Mouse (Mus musculus) hindbrain, embryonic 13.5 days (tissue): ENCODE measurements around the gene Prep. TPM values are rescaled to one million over a fixed set of nuclear protein-coding genes. Genes with fewer than 3 reads are reported as not detected.

Experiments
- ATAC-seq: fragments of 200-750 bp; cut with Nextera tagmentation; 2 replicates; pipeline ENCODE4 v1.8.0; 2017; ENCODE audit warnings: moderate TSS enrichment; ENCODE audit not compliant: low FRiP score
- H3K27ac ChIP-seq: fragments of 300-500 bp; sonication (generic); 2 replicates; pipeline ENCODE4 v1.5.1; 2015; ENCODE audit warnings: inconsistent platforms, mild to moderate bottlenecking, moderate library complexity
- H3K27me3 ChIP-seq: fragments of 300-500 bp; sonication (generic); 2 replicates; pipeline ENCODE4 v1.6.1; 2015; ENCODE audit warnings: mild to moderate bottlenecking, inconsistent platforms
- H3K36me3 ChIP-seq: fragments of 300-500 bp; sonication (generic); 2 replicates; pipeline ENCODE4 v1.6.1; 2015; ENCODE audit warnings: mild to moderate bottlenecking, inconsistent platforms
- H3K4me1 ChIP-seq: fragments of 300-500 bp; sonication (generic); replicated peaks from 2 replicates; pipeline ENCODE4 v1.6.1; 2015; ENCODE audit warnings: inconsistent platforms
- H3K4me2 ChIP-seq: fragments of 300-500 bp; sonication (generic); 2 replicates; pipeline ENCODE4 v1.6.1; 2015; ENCODE audit warnings: inconsistent platforms, mild to moderate bottlenecking, moderate library complexity
- H3K4me3 ChIP-seq: fragments of 300-500 bp; sonication (generic); 2 replicates; pipeline ENCODE4 v1.5.1; 2015; ENCODE audit warnings: mild to moderate bottlenecking, inconsistent platforms
- H3K9ac ChIP-seq: fragments of 300-500 bp; sonication (generic); 2 replicates; pipeline ENCODE4 v1.6.1; 2015; ENCODE audit warnings: mild to moderate bottlenecking, inconsistent platforms
- H3K9me3 ChIP-seq: fragments of 300-500 bp; sonication (generic); 2 replicates; pipeline ENCODE4 v1.6.1; 2016; ENCODE audit warnings: inconsistent platforms
- WGBS: fragments of 180-500 bp; shearing (Covaris S2); methylation state at CpG from one replicate; pipeline ENCODE4 v1.1.7; 2015; 5-methylcytosine and 5-hydroxymethylcytosine counted together
- polyA plus RNA-seq: library from polyadenylated mRNA; unstranded; fragments of >200 nt; fragmentation: Nextera tagmentation; extraction: Ambion mirVana; gene quantifications from 2 replicates; pipeline ENCODE4 v1.2.1, GENCODE M21; 2015

Gene Prep
- polyA plus RNA-seq, 1 experiment from 2014 or later, result 24.8 TPM

DNA sequence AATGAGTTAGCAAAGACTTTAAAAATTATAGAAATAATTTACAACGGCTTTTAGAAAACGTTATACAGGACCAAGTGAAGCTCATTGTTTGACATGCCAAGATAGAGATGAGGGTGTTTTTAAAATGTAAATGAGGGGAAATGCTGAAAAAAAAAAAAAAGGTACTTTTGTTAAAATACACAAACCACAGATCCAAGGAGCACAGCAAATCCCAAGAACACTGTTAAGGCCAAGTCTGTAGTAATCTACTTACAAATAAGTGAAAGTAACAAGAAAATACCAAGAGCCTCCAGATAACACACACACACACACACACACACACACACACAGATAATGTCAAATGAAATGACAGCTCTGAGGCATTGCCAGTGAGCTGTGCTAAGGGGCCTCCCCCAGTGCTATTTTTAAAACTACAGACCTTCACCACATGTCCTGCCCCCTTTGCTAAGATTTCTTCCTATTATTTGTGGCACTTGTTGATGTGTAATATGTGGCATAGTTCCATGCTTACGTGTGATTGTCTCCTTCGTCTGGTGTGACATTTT lies 37.6 kb downstream of the Prep start:
- no peak overlapping the region for H3K4me2 ChIP-seq

DNA sequence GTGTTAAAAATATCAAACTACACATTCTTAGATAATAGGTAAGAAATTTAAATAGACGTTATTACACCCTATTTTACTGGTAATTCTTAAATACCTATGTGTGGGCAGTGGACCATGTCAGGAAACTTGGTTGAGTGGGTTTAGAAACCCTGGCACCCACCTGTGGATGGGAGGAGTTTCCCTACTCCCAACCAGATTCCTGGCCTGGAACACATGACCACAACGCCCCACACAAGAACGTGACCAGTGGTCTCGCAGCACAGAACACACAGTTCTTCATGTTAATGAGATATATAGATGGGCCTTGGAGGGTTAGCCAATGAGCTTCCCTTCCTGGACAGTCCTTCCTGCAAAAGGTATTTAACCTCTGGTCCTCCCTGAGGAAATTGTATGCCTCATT lies 39.5 kb downstream of the Prep start:
- Histone ChIP-seq H3K9me3 (no peaks in the 10 kb centered on the region), H3K4me2 (no peak overlapping the region), H3K36me3 (peaks cover 34% of the 10 kb centered on the region), H3K4me1 (peaks cover 13% of the 10 kb centered on the region), H3K9ac (no peak overlapping the region), H3K27ac (no peak overlapping the region), H3K4me3 (no peak overlapping the region), H3K27me3 (no peaks in the 10 kb centered on the region)
- no peak for ATAC-seq
- 92% methylated on average over 4 of the region's 4 CpGs for WGBS

More for the DNA sequence above, 37.6 kb downstream of the Prep start:
- no peak overlapping the region for H3K4me3 ChIP-seq
- ATAC-seq, result no peak
- WGBS, result 70% methylated on average over 4 of the region's 4 CpGs
- H3K27ac ChIP-seq, result peak overlapping the region; percentile 86; the same call in 1 of the 2 replicates
- no peak overlapping the region for H3K9ac ChIP-seq
- no peaks in the 10 kb centered on the region for H3K27me3 ChIP-seq
- H3K4me1 ChIP-seq, result peaks cover 13% of the 10 kb centered on the region
- H3K9me3 ChIP-seq, result no peaks in the 10 kb centered on the region
- peaks cover 34% of the 10 kb centered on the region for H3K36me3 ChIP-seq

DNA sequence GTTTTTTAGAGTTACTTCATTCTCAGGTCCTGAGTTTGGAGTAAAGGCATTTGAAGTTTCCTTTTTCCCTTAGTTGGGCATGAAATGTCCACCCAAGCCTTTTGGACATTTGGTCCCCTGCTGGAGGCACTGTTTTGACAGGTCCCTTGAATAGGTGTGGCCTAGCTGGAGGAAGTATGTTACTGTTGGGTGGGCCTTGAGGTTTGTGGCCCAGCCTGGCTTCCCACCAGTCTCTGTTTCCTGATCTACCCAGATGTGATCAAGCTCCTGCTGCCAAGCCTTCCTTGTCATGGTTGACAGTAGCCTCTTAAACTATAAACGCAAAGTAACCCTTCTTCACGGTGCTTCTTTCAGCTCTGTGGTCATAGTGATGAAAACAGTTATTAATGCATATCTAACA lies 40.3 kb downstream of the Prep start:
- no peak overlapping the region for H3K4me2 ChIP-seq
- H3K4me3 ChIP-seq, result no peak overlapping the region
- no peak overlapping the region for H3K27ac ChIP-seq
- 96% methylated on average over 2 of the region's 2 CpGs for WGBS
- H3K9me3 ChIP-seq, result no peaks in the 10 kb centered on the region
- no peak overlapping the region for H3K9ac ChIP-seq
- H3K36me3 ChIP-seq, result peaks cover 35% of the 10 kb centered on the region
- ATAC-seq, result no peak
- H3K27me3 ChIP-seq, result no peaks in the 10 kb centered on the region
- H3K4me1 ChIP-seq, result peaks cover 13% of the 10 kb centered on the region

DNA sequence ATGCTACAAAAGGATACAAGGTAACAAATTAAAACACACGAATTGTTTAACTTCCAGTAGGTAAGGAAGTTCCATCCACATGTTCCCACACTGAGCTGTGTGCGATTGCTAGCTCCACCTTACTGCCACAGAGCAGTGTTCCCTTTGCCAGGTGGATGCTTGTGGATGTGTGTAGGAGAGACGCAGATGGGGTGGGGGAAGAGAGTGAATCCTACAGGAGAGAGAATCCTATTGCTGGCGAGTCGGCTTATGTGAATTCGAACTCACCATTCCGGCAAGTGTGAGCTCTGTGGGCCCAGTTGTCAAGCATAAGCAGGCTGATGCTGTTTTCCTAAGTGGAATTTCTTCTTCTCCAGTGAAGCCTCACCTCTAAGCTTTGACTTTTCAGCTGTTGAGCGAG lies 42.0 kb downstream of the Prep start:
- Histone ChIP-seq H3K27ac (no peak overlapping the region), H3K4me3 (no peak overlapping the region), H3K27me3 (no peaks in the 10 kb centered on the region), H3K4me2 (no peak overlapping the region), H3K4me1 (peaks cover 3% of the 10 kb centered on the region), H3K9me3 (no peaks in the 10 kb centered on the region), H3K36me3 (peaks cover 39% of the 10 kb centered on the region), H3K9ac (no peak overlapping the region)
- ATAC-seq, result no peak
- 97% methylated on average over 8 of the region's 8 CpGs for WGBS

DNA sequence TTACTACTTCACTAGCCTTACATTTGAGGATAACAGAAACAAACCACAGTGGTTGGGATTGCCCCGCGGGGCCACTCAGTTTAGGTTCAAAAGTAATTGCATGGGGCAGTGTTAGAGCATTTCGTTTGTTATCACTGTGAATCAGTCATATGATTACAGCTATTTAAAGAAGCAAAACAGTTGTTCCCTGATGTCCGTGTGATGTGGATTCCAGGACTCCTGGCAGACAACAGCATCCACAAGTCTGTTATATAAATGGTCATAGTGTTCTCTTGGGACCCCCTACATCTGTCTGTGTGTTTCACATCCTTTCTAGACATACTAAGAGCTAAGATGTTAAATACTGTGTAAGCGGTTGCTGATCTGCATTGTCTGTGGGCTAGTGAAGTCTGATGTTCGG lies 43.0 kb downstream of the Prep start:
- no peak overlapping the region for H3K9ac ChIP-seq
- 86% methylated on average over 6 of the region's 6 CpGs for WGBS
- ATAC-seq, result no peak
- H3K9me3 ChIP-seq, result no peaks in the 10 kb centered on the region
- no peak overlapping the region for H3K27ac ChIP-seq
- H3K4me1 ChIP-seq, result no peaks in the 10 kb centered on the region
- H3K4me2 ChIP-seq, result no peak overlapping the region
- H3K4me3 ChIP-seq, result no peak overlapping the region
- peaks cover 44% of the 10 kb centered on the region for H3K36me3 ChIP-seq
- no peaks in the 10 kb centered on the region for H3K27me3 ChIP-seq

DNA sequence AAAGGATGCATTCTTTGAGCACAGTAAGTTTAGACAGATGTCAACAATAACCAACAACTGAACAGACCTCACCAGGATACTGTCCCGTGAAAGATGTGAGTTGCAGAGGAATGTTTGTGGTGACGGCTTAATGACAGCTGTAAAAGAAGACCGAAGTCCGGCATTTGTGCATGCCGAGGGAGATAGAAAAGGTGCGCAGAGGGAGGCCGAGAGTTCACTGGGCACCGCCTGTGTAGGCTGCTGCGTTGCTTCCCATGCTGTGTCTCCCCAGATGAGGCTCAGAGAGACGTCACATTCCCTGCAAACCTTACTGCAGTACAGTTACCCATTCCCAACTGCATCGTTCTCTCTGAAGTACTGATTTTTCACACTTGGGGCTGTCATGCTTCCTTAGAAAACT lies 45.9 kb downstream of the Prep start:
- Histone ChIP-seq H3K27me3 (no peaks in the 10 kb centered on the region), H3K9me3 (no peaks in the 10 kb centered on the region), H3K36me3 (peaks cover 58% of the 10 kb centered on the region), H3K9ac (no peak overlapping the region), H3K4me3 (no peak overlapping the region), H3K4me2 (no peak overlapping the region), H3K27ac (no peak overlapping the region), H3K4me1 (no peaks in the 10 kb centered on the region)
- WGBS, result 76% methylated on average over 11 of the region's 11 CpGs
- ATAC-seq, result no peak

DNA sequence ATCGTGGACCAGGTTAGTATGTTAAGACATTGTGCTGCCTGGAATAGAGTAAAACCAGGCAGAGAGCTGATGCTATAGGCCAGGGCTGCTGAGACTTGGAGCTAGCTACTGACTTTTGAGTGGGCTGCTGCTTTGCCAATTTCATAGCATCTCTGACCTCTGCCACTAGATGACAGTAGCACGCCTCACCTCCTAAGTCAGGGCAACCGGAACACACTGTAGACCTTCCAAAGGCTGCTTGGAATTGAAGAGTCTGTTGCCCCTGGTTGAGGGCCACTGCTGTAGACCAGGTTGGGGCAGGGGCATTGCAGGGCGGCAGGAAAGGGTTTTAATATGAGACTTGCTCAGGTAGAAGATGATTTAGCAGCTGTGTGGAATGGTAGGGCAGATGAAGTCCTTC lies 47.5 kb downstream of the Prep start:
- Histone ChIP-seq H3K4me1 (no peaks in the 10 kb centered on the region), H3K27me3 (no peaks in the 10 kb centered on the region), H3K4me2 (no peak overlapping the region), H3K9ac (no peak overlapping the region), H3K4me3 (no peak overlapping the region), H3K36me3 (peaks cover 59% of the 10 kb centered on the region), H3K9me3 (no peaks in the 10 kb centered on the region), H3K27ac (no peak overlapping the region)
- ATAC-seq, result 0 out of 2 replicates have a peak, but pooled peaks have one; percentile 39
- 89% methylated on average over 4 of the region's 4 CpGs for WGBS

DNA sequence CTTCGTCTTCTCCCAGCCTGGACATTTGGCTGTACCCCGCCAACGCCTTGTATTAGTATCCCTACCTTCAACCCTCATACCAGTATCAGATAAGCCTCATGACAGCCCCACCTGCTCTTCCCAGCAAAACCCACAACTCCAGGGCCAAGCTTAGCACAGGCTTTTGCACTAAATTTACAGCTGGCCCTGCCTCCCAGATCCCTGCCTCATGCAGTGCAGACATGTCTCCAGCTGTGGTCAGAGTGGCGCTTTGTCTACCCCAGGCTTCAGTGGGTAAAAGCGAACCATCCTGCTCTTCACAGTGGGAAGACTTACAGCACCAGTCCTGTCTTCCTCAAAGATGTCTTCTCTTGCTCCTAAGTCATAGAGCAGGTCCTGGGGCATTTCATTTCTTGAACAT lies 49.8 kb downstream of the Prep start:
- Histone ChIP-seq H3K4me1 (no peaks in the 10 kb centered on the region), H3K4me2 (no peak overlapping the region), H3K36me3 (peaks cover 70% of the 10 kb centered on the region), H3K27ac (no peak overlapping the region), H3K4me3 (no peak overlapping the region), H3K9ac (no peak overlapping the region), H3K9me3 (no peaks in the 10 kb centered on the region), H3K27me3 (no peaks in the 10 kb centered on the region)
- no peak for ATAC-seq
- WGBS, result 99% methylated on average over 5 of the region's 5 CpGs

DNA sequence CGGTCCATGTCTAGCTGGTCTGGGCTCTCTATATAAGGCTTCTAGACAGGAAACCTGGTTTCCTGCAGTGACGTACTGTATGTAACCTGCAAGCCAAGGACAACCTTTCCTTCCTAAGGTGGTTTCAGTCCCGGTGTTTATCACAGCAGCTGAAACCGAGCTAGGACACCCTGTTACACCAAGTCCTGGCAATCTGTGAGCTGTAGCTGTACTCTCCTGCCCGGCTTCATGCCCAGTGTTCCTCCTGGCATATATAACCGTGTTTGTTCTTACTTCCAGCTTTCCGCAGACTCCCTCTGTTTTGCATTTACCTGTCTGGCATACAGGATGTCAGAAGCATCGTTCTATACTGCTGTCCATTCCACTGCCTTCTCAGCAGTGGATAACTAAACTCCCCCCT lies 51.4 kb downstream of the Prep start:
- ATAC-seq, result no peak
- WGBS, result 94% methylated on average over 8 of the region's 8 CpGs

DNA sequence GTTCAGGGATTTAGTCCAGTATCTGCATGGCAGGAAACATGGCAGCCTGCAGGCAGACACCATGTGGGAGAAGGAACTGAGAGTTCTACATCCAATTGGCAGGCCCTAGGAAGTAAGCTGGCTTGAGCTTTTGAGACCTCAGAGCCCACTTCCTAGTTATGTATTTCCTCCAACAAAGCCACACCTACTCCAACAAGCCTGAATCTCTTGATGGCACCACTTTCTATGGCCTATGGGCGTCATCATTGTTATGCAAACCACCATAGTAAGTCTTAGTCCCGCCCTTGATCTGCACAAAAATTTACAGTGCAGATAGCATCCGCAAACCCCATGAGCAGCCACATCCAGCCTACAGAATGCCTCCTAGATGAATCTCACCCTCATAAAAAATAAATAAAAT lies 54.6 kb downstream of the Prep start:
- H3K27ac ChIP-seq, result no peak overlapping the region
- ATAC-seq, result no peak
- H3K4me2 ChIP-seq, result no peak overlapping the region
- 86% methylated on average over 3 of the region's 3 CpGs for WGBS
- H3K27me3 ChIP-seq, result no peaks in the 10 kb centered on the region
- H3K4me3 ChIP-seq, result no peak overlapping the region
- H3K9me3 ChIP-seq, result no peaks in the 10 kb centered on the region
- no peak overlapping the region for H3K9ac ChIP-seq
- H3K36me3 ChIP-seq, result peaks cover 82% of the 10 kb centered on the region
- no peaks in the 10 kb centered on the region for H3K4me1 ChIP-seq

More for the DNA sequence above, 51.4 kb downstream of the Prep start:
- no peaks in the 10 kb centered on the region for H3K27me3 ChIP-seq
- no peak overlapping the region for H3K9ac ChIP-seq
- no peak overlapping the region for H3K4me2 ChIP-seq
- H3K9me3 ChIP-seq, result no peaks in the 10 kb centered on the region
- no peak overlapping the region for H3K27ac ChIP-seq
- H3K4me3 ChIP-seq, result no peak overlapping the region
- H3K4me1 ChIP-seq, result no peaks in the 10 kb centered on the region
- peaks cover 76% of the 10 kb centered on the region for H3K36me3 ChIP-seq

DNA sequence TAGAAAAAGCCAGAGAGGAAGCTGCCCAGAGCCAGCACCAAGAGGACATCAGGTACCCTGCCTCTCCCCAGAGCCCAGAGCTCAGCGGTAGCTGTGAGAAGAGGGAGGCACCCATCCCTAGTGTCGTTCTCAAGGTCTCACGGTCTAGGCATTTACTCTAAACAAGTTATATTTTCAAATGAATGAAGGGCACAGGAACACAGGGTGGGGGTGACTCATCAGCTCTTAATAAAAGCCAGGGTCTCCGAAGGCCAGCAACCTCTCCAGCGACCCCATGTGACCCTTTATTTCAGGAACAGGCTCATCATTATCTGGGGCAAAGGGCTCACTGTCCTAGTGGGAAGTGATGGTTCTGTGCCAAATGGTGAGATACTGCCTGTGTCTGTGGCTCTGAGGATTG lies 55.5 kb downstream of the Prep start:
- Histone ChIP-seq H3K4me2 (no peak overlapping the region), H3K4me3 (no peak overlapping the region), H3K27me3 (no peaks in the 10 kb centered on the region), H3K4me1 (no peaks in the 10 kb centered on the region), H3K9ac (no peak overlapping the region), H3K27ac (no peak overlapping the region), H3K36me3 (peaks cover 76% of the 10 kb centered on the region), H3K9me3 (no peaks in the 10 kb centered on the region)
- WGBS, result 65% methylated on average over 5 of the region's 5 CpGs
- ATAC-seq, result no peak

DNA sequence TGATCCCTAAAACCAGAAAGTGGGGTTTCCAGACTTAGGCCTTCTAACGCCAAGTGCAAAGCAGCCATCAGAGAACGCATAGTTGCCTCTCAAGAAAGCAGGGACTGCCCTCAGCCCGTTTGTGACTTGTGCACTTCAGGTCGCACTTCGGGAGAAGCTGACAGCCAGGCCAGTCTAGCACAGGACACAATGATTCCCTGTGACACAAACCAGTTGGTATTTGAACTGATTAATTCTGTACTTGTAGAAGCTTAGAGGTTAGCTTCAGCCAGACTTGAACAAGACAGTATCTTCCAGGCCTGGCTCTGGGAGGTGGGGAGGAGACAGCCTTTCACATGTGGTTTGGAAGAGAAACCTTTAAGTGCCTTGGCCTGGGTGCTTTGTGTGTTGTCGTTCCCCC lies 56.0 kb downstream of the Prep start:
- H3K9ac ChIP-seq, result no peak overlapping the region
- H3K9me3 ChIP-seq, result no peaks in the 10 kb centered on the region
- ATAC-seq, result no peak
- no peaks in the 10 kb centered on the region for H3K27me3 ChIP-seq
- peaks cover 72% of the 10 kb centered on the region for H3K36me3 ChIP-seq
- H3K4me3 ChIP-seq, result no peak overlapping the region
- no peak overlapping the region for H3K4me2 ChIP-seq
- 92% methylated on average over 6 of the region's 6 CpGs for WGBS
- no peak overlapping the region for H3K27ac ChIP-seq
- H3K4me1 ChIP-seq, result no peaks in the 10 kb centered on the region

DNA sequence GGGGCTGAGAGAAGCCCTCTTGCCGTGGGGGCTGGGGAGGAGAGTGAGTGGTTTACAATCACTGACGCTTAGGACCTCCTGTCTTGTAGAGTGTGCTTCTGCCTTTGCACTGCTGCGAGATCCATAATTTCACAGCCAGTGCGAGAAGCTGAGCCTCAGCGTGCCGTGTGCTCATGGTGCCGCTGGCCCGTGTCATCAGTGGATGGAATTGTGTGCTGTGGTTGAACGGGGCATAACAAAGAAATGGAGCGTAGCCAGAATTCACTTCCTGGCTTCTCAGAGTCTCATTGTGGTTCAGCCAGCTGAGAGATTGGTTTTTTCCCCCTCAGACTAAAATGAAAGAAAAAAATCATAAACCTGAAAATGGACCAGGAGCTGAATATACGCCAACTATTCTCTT lies 62.1 kb downstream of the Prep start:
- Histone ChIP-seq H3K9me3 (no peaks in the 10 kb centered on the region), H3K4me3 (no peak overlapping the region), H3K27ac (peak overlapping the region; percentile 74), H3K27me3 (no peaks in the 10 kb centered on the region), H3K36me3 (peaks cover 25% of the 10 kb centered on the region), H3K4me2 (no peak overlapping the region), H3K4me1 (peaks cover 8% of the 10 kb centered on the region), H3K9ac (no peak overlapping the region)
- ATAC-seq, result peak; percentile 66
- WGBS, result 44% methylated on average over 11 of the region's 11 CpGs
